Mouse (Mus musculus): Measurements from ENCODE around the gene Tmtc2. TPM values are rescaled to one million over a fixed set of nuclear protein-coding genes. Genes with fewer than 3 reads are reported as not detected.

Gene Tmtc2
- polyA plus RNA-seq, 1 experiment from 2014 or later, result 7.0 TPM

DNA sequence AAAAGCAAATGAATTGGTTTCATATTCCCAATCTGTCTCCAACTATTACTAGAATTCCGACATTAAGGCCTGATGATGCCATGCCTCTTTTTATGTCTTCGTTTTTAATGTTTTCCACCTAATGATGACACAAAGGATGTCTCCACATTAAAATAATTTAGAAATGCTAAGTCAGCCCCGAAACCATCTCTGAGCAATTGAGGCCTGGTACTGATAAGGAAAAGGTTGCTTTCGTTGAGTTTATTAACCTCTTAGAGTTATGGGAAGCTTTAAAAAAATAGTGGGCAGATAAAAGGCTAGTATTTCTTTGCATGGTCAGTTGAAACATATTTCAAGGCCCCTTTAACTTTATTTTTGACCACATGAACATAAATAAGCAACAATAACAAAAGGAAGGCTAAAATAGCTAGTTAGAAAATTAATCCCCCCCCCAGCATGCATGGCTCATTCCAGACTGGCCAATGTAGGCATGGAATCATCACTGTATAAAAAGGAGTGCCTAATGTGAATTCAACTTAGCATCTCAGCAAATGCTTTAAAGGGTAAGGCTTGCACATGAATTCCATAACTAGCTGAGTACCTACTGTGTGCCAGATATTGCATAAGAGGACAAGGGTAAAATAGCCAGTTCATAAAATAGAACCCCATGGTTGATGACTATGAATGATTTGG is 168.3 kb downstream of the Tmtc2 start:
- H3K27ac ChIP-seq (ENCODE audit: poor library complexity, severe bottlenecking), result no peak overlapping the region
- H3K27me3 ChIP-seq (replicated peaks), result no peaks in the 10 kb centered on the region
- H3K9me3 ChIP-seq (replicated peaks), result no peaks in the 10 kb centered on the region
- H3K36me3 ChIP-seq, result no peaks in the 10 kb centered on the region
- no peaks in the 10 kb centered on the region; the same call in 1 of the 2 replicates for H3K4me1 ChIP-seq (replicated peaks)
- no peak overlapping the region for H3K4me3 ChIP-seq
- ATAC-seq (ENCODE audit: insufficient number of reproducible peaks, low FRiP score), result no peak
- H3K9ac ChIP-seq, result no peak overlapping the region
- no peak overlapping the region for H3K4me2 ChIP-seq
- 83% methylated on average over 4 of the region's 4 CpGs for WGBS

DNA sequence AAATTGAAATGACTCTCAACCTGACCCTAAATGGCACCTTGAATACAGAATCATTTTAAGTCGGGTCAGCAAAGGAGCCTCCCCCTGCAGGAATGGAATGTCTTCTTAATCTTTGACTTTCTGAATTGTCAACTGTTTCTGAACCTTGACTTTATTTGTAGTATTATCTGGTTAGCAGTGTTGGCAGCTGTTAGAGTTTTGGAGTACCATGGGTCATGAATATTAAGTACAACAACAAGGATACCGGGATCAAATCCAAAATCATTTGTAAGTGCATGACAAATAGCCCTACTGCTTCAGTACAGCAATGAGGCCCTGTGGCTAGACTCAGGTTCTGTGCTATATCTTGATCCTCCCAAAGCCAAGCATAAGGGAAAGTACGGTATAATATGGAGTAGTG is 170.3 kb downstream of the Tmtc2 start:
- 84% methylated on average over 3 of the region's 3 CpGs for whole genome bisulfite sequencing
- Histone ChIP-seq H3K4me3 (no peak overlapping the region), H3K9me3 (replicated peaks) (no peaks in the 10 kb centered on the region; the same call in 1 of the 2 replicates), H3K4me1 (replicated peaks) (peaks cover 4% of the 10 kb centered on the region; the same call in 1 of the 2 replicates), H3K27ac (ENCODE audit: poor library complexity, severe bottlenecking) (no peak overlapping the region), H3K4me2 (no peak overlapping the region), H3K9ac (no peak overlapping the region), H3K36me3 (no peaks in the 10 kb centered on the region), H3K27me3 (replicated peaks) (no peaks in the 10 kb centered on the region)
- ATAC-seq (ENCODE audit: insufficient number of reproducible peaks, low FRiP score), result no peak

- Histone ChIP-seq H3K27ac (ENCODE audit: poor library complexity, severe bottlenecking) (no peak overlapping the region), H3K27me3 (replicated peaks) (no peaks in the 10 kb centered on the region), H3K9me3 (replicated peaks) (no peaks in the 10 kb centered on the region; the same call in 1 of the 2 replicates), H3K36me3 (no peaks in the 10 kb centered on the region), H3K9ac (no peak overlapping the region), H3K4me2 (no peak overlapping the region), H3K4me1 (replicated peaks) (peaks cover 4% of the 10 kb centered on the region; the same call in 1 of the 2 replicates), H3K4me3 (no peak overlapping the region)
- ATAC-seq (ENCODE audit: insufficient number of reproducible peaks, low FRiP score), result no peak
- 79% methylated on average over 5 of the region's 5 CpGs for WGBS
Measured at GRCm38 (mm10) chr10:105402481-105402779, 171.8 kb downstream of the Tmtc2 start.

DNA sequence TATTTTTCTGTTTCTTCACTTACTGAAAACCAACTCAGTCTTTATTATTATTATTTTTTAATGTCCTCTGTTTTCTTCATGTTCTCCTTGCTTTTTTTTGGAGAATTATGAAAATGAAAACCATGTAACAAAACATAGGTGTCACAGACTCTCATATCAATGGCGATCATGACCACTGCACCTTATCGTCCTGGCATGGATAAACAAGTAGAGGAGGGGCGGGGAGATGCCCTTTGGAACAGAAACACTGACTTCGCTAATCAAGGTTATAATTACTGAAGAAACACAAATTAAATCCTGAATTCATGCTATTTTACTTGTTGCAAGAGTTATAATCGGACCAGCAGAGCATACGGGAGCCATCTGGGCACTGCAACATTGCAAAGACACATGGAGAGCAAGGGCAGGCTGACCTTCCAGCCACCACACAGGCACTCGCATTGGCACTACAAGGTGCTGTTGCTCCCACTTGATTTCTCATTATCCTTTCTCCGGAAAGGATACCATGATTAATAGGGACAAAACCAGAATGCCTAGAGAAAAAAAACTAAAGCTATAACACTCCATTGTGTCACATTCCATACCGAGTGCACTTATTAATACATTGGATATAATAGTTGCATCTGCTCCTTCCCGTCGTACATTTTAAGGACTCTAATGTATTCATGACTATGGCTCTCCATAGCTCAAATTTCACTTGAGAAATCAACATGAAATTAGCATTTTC is 172.3 kb downstream of the Tmtc2 start:
- Histone ChIP-seq H3K4me3 (no peak overlapping the region), H3K27ac (ENCODE audit: poor library complexity, severe bottlenecking) (no peak overlapping the region), H3K36me3 (no peaks in the 10 kb centered on the region), H3K4me2 (no peak overlapping the region), H3K27me3 (replicated peaks) (no peaks in the 10 kb centered on the region), H3K9ac (no peak overlapping the region), H3K9me3 (replicated peaks) (no peaks in the 10 kb centered on the region; the same call in 1 of the 2 replicates), H3K4me1 (replicated peaks) (peaks cover 4% of the 10 kb centered on the region; the same call in 1 of the 2 replicates)
- no peak for ATAC-seq (ENCODE audit: insufficient number of reproducible peaks, low FRiP score)
- 85% methylated on average over 11 of the region's 11 CpGs for whole genome bisulfite sequencing

DNA sequence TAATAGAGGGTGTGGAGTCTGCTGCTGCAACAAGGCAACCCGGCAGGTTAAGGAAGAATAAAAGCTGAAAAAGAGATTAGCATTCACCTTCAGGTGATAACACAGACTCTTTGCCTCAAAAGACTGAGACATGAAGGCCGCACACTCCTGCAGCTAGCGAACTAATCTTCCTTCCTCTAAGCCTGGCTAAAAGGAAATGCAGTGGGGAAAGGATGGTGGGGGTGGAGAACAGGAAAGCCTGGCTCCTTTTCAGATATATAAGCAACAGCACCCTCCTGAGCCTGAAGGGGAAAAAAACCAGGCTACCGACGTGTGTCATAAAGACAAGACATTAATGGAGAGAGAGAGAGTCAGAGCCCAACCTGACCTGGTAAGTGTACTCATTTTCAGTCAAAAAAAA is 174.9 kb downstream of the Tmtc2 start:
- Histone ChIP-seq H3K4me3 (no peak overlapping the region), H3K27me3 (replicated peaks) (no peaks in the 10 kb centered on the region), H3K9ac (no peak overlapping the region), H3K9me3 (replicated peaks) (peaks cover 2% of the 10 kb centered on the region; the same call in 1 of the 2 replicates), H3K36me3 (no peaks in the 10 kb centered on the region), H3K4me2 (no peak overlapping the region), H3K4me1 (replicated peaks) (peaks cover 4% of the 10 kb centered on the region; the same call in 1 of the 2 replicates), H3K27ac (ENCODE audit: poor library complexity, severe bottlenecking) (no peak overlapping the region)
- WGBS, result 36% methylated on average over 5 of the region's 5 CpGs
- ATAC-seq (ENCODE audit: insufficient number of reproducible peaks, low FRiP score), result 0 out of 2 replicates have a peak, but pooled peaks have one; percentile 61

- Histone ChIP-seq H3K4me2 (no peak overlapping the region), H3K27me3 (replicated peaks) (no peaks in the 10 kb centered on the region), H3K4me1 (replicated peaks) (0 out of 2 replicates have a peak, but pooled peaks cover 5% of the 10 kb centered on the region), H3K36me3 (no peaks in the 10 kb centered on the region), H3K9me3 (replicated peaks) (no peaks in the 10 kb centered on the region), H3K9ac (no peak overlapping the region), H3K4me3 (no peak overlapping the region), H3K27ac (ENCODE audit: poor library complexity, severe bottlenecking) (no peak overlapping the region)
- 75% methylated on average over 4 of the region's 4 CpGs for WGBS
- no peak for ATAC-seq (ENCODE audit: insufficient number of reproducible peaks, low FRiP score)
Measured at GRCm38 (mm10) chr10:105384065-105384464, 190.2 kb downstream of the Tmtc2 start.

- Histone ChIP-seq H3K27ac (ENCODE audit: poor library complexity, severe bottlenecking) (no peak overlapping the region), H3K27me3 (replicated peaks) (no peaks in the 10 kb centered on the region), H3K4me1 (replicated peaks) (0 out of 2 replicates have a peak, but pooled peaks cover 5% of the 10 kb centered on the region), H3K9me3 (replicated peaks) (no peaks in the 10 kb centered on the region), H3K4me3 (no peak overlapping the region), H3K9ac (no peak overlapping the region), H3K36me3 (no peaks in the 10 kb centered on the region), H3K4me2 (no peak overlapping the region)
- no peak for ATAC-seq (ENCODE audit: insufficient number of reproducible peaks, low FRiP score)
- 81% methylated on average over 1 of the region's 1 CpGs for WGBS
Measured at GRCm38 (mm10) chr10:105381705-105382104, 192.5 kb downstream of the Tmtc2 start.

DNA sequence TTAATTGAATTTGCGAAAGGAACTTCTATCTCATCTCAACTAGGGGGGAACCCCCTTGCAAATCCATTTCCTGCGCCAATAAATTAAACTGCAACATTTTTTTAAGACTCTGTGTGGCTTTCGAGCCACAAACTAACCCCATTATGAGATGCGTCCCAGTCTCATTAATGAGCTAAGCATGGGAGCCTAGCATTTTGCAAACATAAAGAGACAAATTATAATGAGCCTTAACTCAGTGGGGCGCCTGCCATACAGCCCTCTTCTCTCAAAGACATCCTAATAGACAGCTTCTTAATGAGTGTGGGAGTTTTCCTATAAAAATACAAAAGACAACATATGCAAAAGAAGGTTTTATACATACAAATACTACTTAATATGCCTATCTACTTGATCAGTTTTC is 193.0 kb downstream of the Tmtc2 start:
- Histone ChIP-seq H3K4me1 (replicated peaks) (0 out of 2 replicates have a peak, but pooled peaks cover 5% of the 10 kb centered on the region), H3K4me3 (no peak overlapping the region), H3K36me3 (no peaks in the 10 kb centered on the region), H3K27ac (ENCODE audit: poor library complexity, severe bottlenecking) (no peak overlapping the region), H3K9me3 (replicated peaks) (no peaks in the 10 kb centered on the region), H3K4me2 (no peak overlapping the region), H3K9ac (no peak overlapping the region), H3K27me3 (replicated peaks) (no peaks in the 10 kb centered on the region)
- 82% methylated on average over 5 of the region's 5 CpGs for WGBS
- no peak for ATAC-seq (ENCODE audit: insufficient number of reproducible peaks, low FRiP score)

- Histone ChIP-seq H3K9ac (no peak overlapping the region), H3K4me2 (no peak overlapping the region), H3K4me1 (replicated peaks) (0 out of 2 replicates have a peak, but pooled peaks cover 5% of the 10 kb centered on the region), H3K4me3 (no peak overlapping the region), H3K27ac (ENCODE audit: poor library complexity, severe bottlenecking) (no peak overlapping the region), H3K9me3 (replicated peaks) (no peaks in the 10 kb centered on the region), H3K27me3 (replicated peaks) (no peaks in the 10 kb centered on the region), H3K36me3 (no peaks in the 10 kb centered on the region)
- no peak for ATAC-seq (ENCODE audit: insufficient number of reproducible peaks, low FRiP score)
- WGBS, result 60% methylated on average over 7 of the region's 7 CpGs
Measured at GRCm38 (mm10) chr10:105380584-105380983, 193.7 kb downstream of the Tmtc2 start.

DNA sequence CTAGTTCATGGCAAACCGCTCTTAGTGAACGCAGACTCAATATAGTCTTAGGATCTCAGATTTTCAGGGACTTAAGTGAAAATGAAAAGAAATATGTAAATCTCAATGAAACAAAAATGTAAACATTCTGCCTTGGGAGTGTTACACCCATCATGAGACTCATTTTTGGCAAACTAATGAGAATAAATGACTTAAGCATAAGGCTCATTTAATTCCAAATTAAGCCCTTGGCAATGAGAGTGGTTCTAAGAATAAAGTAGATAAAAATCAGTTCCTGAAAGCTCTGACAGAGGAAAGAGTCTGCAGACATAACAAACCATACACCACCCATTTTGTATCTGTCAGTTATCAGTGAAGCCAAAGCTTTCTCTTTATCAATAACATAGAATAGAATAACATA is 196.5 kb downstream of the Tmtc2 start:
- no peak overlapping the region for H3K9ac ChIP-seq

DNA sequence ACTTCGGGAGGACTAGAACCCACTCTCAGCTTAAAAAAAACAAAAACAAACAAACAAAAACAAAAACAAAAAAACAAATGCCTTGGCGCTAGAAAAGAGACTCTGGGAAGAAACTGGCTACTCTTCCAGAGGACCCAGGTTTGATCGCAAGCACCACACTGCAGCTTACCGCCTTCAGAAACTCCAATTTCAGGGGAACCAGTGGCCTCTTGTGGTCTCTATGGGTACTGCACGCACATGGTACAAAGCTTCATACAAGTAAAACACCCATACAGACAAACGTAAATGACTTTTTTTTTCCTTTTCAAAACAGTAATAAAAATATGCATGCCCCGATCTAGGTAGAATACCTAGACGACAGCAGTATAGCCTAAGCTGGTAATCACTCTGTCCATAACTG is 201.0 kb downstream of the Tmtc2 start:
- H3K9ac ChIP-seq, result no peak overlapping the region
- H3K4me3 ChIP-seq, result no peak overlapping the region
- no peak for ATAC-seq (ENCODE audit: insufficient number of reproducible peaks, low FRiP score)
- no peaks in the 10 kb centered on the region for H3K27me3 ChIP-seq (replicated peaks)
- WGBS, result 92% methylated on average over 8 of the region's 8 CpGs
- no peaks in the 10 kb centered on the region for H3K36me3 ChIP-seq
- no peak overlapping the region for H3K4me2 ChIP-seq
- peaks cover 8% of the 10 kb centered on the region for H3K9me3 ChIP-seq (replicated peaks)
- no peak overlapping the region for H3K27ac ChIP-seq (ENCODE audit: poor library complexity, severe bottlenecking)
- 0 out of 2 replicates have a peak, but pooled peaks cover 1% of the 10 kb centered on the region for H3K4me1 ChIP-seq (replicated peaks)

More for the DNA sequence above, 196.5 kb downstream of the Tmtc2 start:
- no peaks in the 10 kb centered on the region for H3K27me3 ChIP-seq (replicated peaks)
- no peak overlapping the region for H3K27ac ChIP-seq (ENCODE audit: poor library complexity, severe bottlenecking)
- peaks cover 8% of the 10 kb centered on the region for H3K9me3 ChIP-seq (replicated peaks)
- H3K4me3 ChIP-seq, result no peak overlapping the region
- 0 out of 2 replicates have a peak, but pooled peaks cover 5% of the 10 kb centered on the region for H3K4me1 ChIP-seq (replicated peaks)
- H3K4me2 ChIP-seq, result no peak overlapping the region
- ATAC-seq (ENCODE audit: insufficient number of reproducible peaks, low FRiP score), result no peak
- H3K36me3 ChIP-seq, result no peaks in the 10 kb centered on the region
- WGBS, result 87% methylated on average over 2 of the region's 2 CpGs

Data from heart, embryonic 12.5 days (tissue).